Mouse (Mus musculus): ENCODE results near the gene Amot.

The Amot gene
- long read RNA-seq, experiment 1, partial matches to known transcripts, result 0 of 1 reads
- long read RNA-seq, experiment 1, other reads (novel, unspliced or antisense), result 1 of 1 reads
- long read RNA-seq, experiment 2, result 0 reads

DNA sequence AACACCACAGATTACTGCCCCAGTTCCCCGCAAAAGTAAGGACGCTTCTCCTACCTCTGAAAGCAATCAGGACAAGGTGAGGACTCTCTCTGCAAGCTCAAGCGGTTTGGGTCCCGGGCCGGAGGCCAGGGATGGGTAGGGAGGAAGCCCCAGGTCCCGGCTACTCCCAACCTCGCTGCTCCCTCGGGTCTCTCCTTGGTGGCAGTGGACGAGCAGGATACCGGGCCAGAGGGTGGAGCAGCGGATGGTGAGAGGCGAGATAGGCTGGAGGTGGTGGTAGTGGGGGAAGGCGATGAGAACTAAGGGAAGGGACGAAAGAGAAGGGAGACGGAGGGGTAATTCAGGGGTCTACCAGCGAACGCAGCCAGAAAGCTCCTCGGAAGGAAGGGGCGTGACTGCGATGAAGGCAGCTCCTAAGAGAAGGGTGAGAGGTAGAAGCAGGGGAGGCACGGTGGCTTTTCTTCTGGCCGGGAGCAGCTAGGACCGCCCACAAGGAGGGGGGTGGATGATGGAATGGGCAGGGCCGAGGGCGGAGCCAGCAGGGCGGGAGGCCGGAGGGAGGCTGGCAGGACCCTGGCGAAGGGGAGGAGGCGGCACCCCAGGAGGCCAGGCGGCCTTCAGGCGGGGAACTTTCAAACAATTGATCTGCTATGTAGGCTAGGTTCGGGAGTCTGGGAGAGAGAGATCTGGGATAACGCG is at the start of gene Amot:
Gene Amot, minus strand, starts transcription at position 465 of the 699 bp plus-strand sequence.
- intact Hi-C loops (cut with DNase I), result no loop called here

DNA sequence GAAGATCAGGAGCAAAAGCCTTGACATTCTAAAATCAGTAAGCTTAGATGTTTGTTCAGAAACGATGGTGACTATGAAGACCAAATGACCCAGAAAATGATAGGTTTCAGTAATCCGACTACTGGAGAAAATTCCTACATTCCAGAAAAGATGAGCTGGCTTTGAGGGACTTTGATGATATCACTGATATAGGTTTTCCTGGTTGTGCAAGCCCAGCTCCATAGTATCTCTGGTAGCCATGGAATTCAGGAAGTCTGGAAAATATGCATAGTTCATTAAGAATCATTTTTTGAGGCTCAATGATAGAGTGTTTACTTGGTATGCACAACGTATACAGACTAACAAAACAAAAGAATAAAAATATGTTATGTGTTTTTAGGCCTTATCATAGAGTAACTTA is 40.1 kb upstream of the Amot start:
- intact Hi-C loops (cut with DNase I), result no loop called here

DNA sequence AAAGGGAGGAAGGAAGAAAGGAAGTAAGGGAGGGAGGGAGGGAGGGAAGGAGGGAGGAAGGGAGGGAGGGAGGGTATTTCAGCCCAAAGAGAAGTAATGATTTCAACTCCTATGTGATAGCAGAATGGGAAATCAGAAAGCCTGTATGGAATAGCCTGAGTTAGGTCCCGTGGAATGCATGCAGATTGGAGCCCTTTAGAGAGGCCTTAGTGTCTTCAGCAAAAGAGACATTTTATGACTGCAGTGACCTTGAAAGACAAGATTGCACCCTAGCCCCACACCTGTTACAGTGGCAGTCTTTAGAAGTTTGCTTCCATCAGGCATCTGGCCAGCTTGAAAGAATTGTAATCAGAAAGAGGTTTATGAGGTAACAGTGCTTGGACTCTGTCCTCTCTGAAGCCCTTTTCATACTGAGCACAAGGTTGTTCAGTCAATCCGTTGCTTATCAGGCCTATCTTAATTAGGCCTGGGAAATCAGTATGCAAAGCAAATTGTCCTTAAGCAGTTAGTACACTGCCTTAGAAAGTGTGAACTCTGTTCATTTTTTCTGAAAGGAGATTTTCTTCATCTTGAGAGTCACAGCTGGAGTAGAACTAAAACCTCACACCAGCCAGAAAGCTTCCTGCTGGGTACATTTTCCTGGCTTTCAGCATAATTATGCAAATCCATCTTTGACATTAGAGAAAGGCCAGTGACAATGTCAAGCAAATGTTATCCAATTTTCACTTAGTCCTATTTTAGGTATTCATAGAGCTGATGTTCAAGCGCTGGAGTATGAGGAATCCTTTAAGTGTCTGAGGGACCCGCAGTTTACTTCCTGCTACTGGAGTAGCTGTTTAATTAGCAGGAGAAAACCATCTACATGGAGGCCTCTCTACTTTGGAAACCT is 38.9 kb upstream of the Amot start:
- intact Hi-C loops (cut with DNase I), result no loop called here

DNA sequence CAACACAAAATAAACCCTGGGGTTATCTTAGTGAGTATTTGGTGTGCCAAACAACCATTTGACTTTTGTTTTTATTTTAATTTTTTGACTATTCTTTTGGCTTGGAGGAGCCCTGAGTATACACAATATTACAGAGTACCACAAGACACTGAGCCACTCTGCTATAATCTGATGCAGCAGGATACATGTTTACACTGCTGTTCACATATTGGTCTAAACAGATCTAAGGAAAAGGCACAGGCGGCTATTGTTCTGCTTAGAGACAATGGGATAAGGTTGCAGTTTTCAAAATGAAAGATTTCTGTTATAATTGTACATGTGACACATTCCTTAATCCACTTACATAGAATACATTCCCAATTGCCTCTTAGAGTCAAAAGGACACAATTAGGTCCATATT is 36.1 kb upstream of the Amot start:
- intact Hi-C loops (cut with DNase I), result no loop called here

DNA sequence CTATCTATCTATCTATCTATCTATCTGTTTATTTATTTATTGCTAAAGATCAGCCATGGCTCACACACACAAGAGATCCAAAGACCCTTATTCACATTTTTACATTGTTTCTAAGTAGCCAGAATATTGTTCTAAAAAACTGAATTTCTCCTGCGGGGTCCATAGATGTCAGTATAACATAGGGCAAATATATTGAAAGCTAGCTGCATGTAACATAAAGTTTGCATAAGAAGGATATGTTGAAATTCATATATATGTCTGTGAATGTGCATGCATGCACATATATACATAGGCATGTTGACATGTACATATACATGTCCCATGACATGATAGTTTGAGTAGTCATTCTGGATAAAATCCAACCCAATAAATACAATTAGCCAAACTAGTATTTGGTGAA is 35.3 kb upstream of the Amot start:
- intact Hi-C loops (cut with DNase I), result no loop called here

DNA sequence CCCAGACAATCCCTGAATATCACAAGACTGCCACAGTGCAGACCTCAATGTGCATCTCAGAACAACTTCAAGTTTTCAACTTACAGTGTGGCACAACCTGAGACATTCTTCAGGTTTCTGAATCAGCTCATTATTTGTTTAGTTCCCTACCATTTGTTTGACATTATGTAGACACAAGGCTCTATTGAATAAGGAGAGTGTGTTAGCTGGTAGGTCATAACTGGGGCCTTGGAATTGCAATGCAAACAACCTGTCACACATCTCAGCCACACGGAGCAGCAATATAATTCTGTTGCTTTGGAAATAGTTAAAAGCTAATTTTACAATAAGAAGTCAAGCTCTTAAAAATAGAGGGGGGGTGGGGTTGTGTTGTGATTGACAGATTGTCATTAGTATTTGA is 24.6 kb upstream of the Amot start:
- intact Hi-C loops (cut with DNase I), result no loop called here

DNA sequence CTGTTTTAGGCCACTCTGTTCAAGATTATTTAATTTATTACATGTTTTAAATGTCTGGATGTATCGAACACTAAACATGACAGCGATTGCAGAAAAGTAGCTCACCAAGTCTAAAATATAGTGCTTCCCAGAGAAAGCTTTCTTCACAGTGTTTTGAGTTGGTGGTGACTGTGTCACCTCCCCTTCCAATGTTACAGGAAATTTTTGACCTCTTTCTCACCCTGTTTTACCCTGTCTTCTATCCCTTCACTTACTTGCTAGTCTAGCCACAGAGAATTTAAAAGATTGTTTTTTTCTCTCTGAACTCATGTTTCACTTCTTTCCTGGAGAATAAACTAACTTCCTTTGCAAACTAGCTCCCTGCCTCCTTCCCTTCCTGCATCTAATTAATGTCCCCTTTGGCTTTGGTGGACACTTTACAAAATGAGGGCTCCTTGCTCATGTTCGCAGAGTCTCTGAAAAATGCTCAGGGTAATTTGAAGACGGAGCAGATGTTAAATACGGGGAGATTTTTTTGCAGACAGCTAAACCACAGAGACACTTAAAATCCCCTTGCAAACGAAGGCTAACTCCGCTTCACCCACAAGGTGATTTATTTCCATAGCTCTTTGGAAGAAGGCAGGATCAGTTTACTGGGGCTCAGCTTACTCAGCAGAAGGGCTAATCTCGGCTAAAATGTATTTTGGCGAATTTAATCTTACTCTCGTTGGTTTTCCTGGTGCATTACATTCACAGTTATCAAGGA is 11.5 kb upstream of the Amot start:
- intact Hi-C loops (cut with DNase I), result no loop called here

DNA sequence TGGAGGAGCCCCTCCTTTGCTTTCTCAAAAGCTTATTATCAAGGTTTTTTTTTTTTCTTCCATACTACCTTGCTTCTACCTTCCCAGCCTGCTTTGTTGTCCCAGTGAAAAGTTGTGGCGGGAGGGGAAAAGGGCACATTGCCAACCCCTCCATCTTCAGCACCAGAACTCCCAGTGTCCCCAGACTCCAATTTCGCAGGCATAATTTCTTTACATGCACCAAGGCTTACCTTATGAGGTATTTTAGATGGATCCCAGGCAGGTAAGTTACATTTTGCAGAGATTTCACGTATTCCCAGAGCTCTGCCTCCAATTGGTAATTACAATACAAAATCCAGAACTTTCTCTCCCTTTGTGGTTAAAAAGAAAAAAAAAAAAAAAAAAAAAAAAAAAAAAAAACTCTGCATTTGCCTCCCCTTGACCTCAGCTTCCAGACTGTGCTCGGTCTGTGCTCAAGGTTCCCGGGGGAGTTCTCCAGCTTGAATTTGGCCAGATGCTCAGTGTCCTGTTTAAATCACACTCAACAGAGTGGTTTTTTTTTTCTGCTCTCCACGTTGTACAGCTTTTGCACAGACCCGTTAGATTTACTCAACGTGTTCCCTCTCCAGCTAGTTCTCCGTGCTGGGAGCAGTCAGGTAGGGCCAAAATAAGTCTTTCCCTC is 10.6 kb upstream of the Amot start:
- intact Hi-C loops (cut with DNase I), result no loop called here

DNA sequence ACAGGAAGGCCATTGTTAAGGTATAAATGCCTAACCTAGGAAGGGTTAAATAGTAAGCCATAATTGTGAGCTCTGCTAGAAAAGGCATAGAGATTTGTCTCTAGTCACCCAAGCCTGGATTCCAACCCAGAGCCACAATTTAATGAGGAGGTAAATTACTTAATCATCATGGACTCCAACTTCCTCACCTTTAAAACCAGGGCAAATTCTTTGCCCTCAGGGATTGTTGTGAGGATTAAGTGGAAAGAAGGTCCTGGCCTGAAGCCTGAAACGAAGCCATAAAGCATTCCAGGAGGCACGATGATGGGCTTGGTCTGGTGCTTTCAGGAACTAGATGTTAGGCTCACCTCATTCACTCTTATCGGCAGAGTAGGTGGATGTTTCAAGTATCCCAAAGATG is 5.7 kb upstream of the Amot start:
- intact Hi-C loops (cut with DNase I), result no loop called here

DNA sequence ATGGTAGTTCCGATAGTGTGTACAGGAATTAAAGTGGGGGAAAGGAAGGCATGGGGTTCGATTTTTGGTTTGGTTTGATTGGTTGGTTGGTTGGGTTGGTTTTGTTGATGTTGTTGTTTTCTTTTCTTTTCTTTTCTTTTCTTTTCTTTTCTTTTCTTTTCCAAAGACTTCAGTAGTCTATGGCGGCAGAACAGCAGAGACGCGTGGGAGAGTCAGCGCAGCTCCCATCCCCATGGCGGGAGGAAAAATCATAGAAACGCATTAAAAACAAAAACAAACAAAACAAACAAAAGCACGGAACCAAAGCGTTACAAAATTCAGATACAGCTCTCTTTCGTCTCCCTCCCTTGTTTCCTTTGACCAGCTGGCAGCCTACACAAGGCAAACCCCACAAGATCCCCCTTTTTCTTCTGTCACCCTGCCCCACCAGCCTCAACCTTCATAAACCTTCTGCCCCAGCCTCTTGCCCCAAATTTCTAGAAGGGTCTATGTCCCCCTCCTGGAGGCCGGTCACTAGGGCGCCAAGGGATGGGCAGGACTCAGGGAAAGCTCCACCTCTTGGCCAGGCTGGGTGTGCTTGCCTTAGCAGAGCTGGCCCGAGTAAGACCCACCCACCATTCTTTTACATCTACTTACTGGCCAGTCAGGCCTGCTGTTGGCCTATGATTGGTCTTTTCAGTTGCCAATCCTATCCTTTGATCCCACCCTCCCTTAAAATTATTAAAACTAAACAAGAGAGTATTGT is 648 bp upstream of the Amot start:
- intact Hi-C loops (cut with DNase I), result no loop called here

DNA sequence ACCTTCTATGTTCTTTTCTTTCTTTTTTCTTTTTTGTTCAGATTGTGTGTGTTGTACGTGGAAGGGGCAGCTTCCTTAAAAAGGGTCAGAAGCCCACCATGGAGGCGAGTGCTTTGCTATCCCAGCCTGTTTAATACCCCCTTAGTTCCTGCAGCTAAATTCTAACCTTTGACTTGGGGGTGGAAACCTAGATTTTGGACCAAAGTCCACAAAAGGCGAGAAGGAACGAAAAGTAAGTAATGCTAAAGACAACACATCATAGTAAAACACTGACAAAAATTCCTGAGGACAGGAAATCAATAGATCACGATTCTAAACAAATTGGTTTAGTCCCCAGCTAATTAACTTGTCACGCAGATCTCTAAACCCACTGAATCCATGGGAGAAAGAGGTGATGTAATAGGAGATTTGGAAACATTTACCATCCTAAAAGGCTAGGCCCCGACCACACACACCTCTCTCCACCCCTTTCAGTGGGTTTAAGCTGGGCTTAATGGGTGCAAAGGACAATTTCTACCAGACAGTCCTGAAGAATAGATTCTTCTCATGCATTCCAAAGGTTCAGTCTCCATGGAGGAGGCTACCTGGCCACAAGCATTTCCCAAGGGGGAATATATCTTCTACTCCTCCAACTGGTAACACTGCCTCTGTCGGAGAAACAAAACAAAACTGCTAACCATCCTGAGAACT is 3.2 kb downstream of the Amot start:
- intact Hi-C loops (cut with DNase I), result no loop called here

DNA sequence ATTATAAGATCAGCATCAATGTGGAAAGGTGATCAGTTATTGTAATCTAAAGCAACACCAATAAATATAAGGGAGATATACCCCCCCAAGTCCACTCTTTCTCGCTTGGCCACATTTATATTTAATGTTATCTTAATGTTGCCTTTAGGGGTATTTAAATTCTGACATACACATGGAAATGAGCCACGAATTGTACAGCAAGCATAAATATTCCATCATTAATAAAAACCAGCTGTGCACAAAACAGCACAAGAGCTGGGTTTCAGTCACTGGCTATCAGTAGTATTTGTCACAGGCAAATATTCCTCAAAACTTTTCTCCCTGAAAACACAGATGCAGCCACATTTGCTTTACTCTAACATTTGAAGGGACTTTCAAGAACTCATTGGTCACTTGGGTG is 5.9 kb downstream of the Amot start:
- intact Hi-C loops (cut with DNase I), result no loop called here

DNA sequence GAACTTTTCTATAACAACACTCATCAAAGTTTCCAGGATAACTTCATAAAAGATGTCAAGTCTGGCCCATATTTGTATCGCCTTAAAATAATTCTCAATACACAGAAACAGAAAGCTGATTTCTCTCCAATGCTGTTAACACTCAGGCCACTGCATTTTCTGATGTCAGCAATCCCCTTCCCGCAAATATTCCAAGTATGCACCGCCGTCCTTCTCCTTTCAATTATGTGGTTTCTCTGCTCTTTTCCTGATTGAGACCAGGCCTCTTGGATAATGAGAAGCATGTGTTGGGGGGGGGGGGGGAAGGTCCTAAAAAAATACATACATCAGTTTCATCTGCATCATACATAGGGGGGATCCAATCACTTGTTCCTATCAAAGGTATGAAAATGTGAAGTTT is 6.3 kb downstream of the Amot start:
- intact Hi-C loops (cut with DNase I), result no loop called here

DNA sequence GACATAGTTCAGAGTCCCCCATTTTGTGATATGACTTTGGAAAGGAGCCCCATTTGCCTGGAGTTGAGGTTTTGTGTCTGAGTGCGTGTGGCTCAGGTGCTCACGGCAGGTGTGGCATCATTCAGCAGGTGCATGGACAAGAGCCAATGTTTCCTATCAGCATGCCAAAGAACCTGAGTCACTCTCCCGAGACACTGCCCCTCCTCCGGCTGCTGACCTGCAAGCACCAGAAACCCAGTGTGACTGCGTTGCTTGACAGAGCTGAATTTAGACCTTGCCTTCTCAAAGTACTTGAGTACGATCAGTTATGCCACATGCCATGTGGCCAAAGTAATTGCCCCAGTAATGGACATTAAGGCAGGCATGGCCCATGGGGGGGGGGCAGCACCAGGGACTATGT is 7.5 kb downstream of the Amot start:
- intact Hi-C loops (cut with DNase I), result no loop called here

DNA sequence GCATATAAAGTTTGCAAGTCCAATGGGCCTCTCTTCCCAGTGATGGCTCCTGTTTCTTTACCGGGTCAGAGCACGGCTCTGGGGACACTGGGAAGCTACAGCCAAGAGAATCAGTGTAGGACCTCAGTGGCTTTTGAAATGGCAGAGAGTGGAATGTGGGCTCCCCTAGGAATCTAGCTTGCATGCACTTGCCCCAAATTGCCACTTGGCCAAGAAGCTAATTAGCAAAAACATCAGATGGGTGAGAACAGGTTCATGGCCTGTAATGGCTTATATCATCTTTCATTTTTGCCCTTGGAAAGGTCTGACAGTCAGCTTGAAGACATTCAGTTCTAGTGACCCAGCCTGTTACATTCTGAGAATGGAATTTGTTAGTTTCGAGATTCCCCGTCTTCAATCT is 9.6 kb downstream of the Amot start:
- intact Hi-C loops (cut with DNase I), result no loop called here

DNA sequence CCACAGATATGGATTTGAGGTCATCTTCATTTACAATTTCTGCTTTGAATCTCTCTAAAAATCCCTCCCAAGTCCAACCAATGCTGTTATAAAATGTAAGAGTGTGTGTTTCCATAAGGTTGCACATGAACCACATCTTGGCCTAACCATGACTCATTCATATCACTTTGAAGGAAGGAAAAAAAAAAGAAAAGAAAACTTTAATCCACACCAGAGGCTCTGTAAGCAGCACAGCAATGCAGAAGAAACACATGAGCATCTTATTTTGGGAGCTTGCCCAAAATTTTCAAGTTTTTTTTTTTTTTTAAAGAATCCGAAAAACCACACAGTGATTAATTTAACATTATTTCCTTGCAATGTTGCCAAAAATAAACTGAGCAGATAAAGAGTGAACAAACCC is 14.2 kb downstream of the Amot start:
- intact Hi-C loops (cut with DNase I), result no loop called here

DNA sequence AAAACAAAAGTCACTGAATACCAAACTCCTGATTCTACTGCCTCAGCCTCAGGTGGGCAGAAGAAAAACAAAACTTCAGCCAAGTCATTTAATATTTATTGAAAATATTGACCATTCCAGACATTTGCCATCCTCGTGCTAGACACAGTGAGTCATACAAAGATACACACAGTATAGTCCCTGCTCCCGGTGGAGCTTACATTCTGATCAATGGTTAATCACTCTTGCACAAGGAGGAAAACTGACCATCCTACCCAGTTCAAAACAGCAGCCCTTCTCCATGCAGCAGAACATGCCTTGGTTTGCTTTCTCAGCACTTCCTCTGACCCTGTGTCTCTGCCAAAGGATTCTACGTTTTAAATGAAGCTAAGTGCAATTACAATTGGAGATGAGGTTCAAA is 14.6 kb downstream of the Amot start:
- intact Hi-C loops (cut with DNase I), result no loop called here

DNA sequence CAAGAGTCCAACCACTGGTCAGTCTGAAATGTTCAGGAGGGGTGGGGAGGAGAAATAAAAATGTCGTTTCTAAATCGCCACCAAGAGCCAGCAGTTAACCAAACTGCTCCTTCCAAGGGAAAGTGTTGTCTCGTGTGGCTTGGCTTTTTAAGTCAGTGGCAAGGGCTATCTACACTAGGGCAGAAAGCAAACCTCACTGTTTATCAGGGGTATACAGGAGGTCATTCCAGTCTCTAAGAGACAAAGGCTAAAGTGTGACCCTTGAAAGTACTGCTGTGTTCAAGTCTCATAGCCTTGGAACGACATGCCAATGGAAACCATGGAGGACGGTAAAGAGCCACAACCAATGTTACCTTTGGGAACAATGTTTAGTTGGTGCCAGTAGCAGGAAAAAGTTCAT is 15.0 kb downstream of the Amot start:
- intact Hi-C loops (cut with DNase I), result no loop called here

DNA sequence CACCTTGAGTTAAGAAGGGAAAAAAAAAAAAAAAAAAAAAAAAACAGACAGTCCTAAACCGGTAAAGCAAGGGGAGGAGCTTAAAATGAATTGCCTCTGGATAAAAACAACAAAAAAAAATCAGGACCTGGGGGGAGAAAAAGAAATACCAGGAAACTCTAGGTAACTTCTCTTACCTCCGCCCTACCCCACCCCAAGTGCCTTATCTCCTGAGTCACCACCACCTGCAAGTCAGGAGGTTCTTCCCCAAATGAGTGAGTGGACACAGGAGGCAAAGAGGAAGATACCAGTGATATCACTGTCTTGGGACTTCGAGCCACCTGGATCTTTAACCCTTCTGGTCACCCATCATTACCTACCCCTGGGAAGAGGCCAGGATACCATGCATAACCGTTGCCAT is 19.5 kb downstream of the Amot start:
- intact Hi-C loops (cut with DNase I), result no loop called here

DNA sequence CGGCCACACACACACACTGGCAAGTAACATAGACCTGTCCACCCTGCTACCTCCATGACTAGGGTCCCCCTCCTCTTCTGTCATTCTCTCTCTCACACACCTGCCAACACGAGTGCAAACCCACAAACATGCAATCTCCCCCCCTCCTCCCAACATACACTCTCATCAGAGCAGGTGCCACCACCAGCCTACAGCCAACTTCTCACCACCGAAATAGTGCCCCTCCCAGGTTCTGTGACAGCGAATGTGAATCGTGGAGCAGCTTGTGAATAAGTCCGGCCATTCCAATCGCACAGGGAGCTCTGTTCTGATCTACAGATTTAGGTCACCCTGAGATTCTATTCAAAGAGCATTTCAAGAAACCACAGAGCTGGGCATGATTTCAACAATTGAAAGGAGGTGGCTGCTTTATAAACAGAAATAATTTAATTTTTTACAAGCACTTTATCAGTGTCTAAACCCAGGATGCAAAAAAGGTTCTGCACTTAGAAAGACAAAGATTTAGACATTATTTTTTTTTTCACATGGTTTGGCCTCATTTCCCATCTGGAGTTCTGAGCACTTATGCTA is 21.4 kb downstream of the Amot start:
- intact Hi-C loops (cut with DNase I), result no loop called here
